Mouse (Mus musculus): ENCODE data around the gene Tprkb. TPM values are rescaled to one million over a fixed set of nuclear protein-coding genes. Genes with fewer than 3 reads are reported as not detected.

The Tprkb gene
- 112 TPM for polyA plus RNA-seq (2014; fragmentation: Illumina TruSeq; extraction: RNeasy Lipid Tissue Mini Kit (QIAGEN cat#74804))

DNA sequence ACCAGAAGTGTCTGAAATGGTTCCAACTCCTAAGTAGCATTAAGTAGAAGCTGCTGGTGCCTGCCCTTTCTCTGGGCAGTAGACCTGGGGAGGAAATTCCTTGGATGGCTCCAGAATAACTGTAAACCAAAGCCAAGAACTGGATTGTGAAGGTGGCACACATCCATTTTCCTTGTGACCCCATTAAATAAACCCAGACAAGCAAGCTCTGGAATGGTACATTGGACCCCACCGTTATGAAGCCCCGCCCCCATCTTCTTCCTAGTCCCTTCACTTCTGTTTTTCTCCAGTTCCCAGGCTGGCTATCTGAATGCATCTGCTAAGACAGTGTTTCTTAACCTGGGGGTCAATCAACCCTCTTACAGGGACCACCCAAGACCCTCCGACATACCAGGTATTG, at the start of gene Tprkb:
TSS of gene Tprkb (plus strand) at position 279 of the 400 bp plus-strand sequence.

DNA sequence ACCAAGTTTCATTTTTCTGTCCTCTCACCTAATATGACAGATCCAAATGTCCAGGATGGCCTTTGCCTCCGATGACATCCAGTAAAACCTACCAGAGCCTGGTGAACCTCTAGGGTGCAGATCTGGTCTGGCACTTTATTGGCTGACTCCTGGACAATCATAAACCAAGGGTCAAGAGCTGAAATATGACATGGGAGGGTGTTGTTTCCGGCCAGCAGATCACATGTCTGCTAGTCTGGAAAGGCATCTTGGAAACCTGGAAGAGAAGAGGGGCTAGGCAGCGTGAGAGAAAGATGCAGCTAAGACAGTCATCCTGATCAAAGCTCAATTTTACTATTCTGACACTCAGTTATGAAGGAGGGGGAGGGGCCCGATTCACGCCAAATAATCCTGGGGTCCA, 42.7 kb upstream of the Tprkb start, which contains the start of gene Nat8f2:
TSS of gene Nat8f2 (minus strand) at position 153 of the 400 bp plus-strand sequence.

GRCm38 (mm10) chr6:85904642-85905061, 7.0 kb upstream of the Tprkb start, which contains the start of gene Nat8f4:
Gene Nat8f4, minus strand, starts transcription at chr6:85904884.

GRCm38 (mm10) chr6:85915539-85916513, 4.2 kb downstream of the Tprkb start, which contains the start of gene Nat8f1:
Gene Nat8f1, minus strand, starts transcription at chr6:85915687.

GRCm38 (mm10) chr6:85961101-85962091, 49.7 kb downstream of the Tprkb start, which contains the start of gene Dusp11:
Gene Dusp11, minus strand, starts transcription at chr6:85961667.

Other genes starting within 250 kb of the Tprkb start
- gene Nat8f7, start 198.7 kb upstream of the Tprkb start, polyA plus RNA-seq (2014; fragmentation: Illumina TruSeq; extraction: RNeasy Lipid Tissue Mini Kit (QIAGEN cat#74804)) = not detected
- gene Nat8f3, start 146.1 kb upstream of the Tprkb start, polyA plus RNA-seq (2014; fragmentation: Illumina TruSeq; extraction: RNeasy Lipid Tissue Mini Kit (QIAGEN cat#74804)) = 6.4 TPM
- gene Nat8f6, start 90.9 kb upstream of the Tprkb start, polyA plus RNA-seq (2014; fragmentation: Illumina TruSeq; extraction: RNeasy Lipid Tissue Mini Kit (QIAGEN cat#74804)) = not detected
- gene Nat8f5, start 90.9 kb upstream of the Tprkb start, polyA plus RNA-seq (2014; fragmentation: Illumina TruSeq; extraction: RNeasy Lipid Tissue Mini Kit (QIAGEN cat#74804)) = 0.51 TPM
- not detected for gene Nat8, start 79.8 kb upstream of the Tprkb start, polyA plus RNA-seq (2014; fragmentation: Illumina TruSeq; extraction: RNeasy Lipid Tissue Mini Kit (QIAGEN cat#74804))
- gene Nat8f2, start 42.7 kb upstream of the Tprkb start, polyA plus RNA-seq (2014; fragmentation: Illumina TruSeq; extraction: RNeasy Lipid Tissue Mini Kit (QIAGEN cat#74804)) = 0.83 TPM
- gene Nat8f4, start 7.0 kb upstream of the Tprkb start, polyA plus RNA-seq (2014; fragmentation: Illumina TruSeq; extraction: RNeasy Lipid Tissue Mini Kit (QIAGEN cat#74804)) = 11.3 TPM
- gene Nat8f1, start 3.8 kb downstream of the Tprkb start, polyA plus RNA-seq (2014; fragmentation: Illumina TruSeq; extraction: RNeasy Lipid Tissue Mini Kit (QIAGEN cat#74804)) = 0.51 TPM
- gene Dusp11, start 49.8 kb downstream of the Tprkb start, polyA plus RNA-seq (2014; fragmentation: Illumina TruSeq; extraction: RNeasy Lipid Tissue Mini Kit (QIAGEN cat#74804)) = 172 TPM
- 1.4 TPM for gene Figla, start 104.3 kb downstream of the Tprkb start, polyA plus RNA-seq (2014; fragmentation: Illumina TruSeq; extraction: RNeasy Lipid Tissue Mini Kit (QIAGEN cat#74804))
- 0.26 TPM for gene Add2, start 116.8 kb downstream of the Tprkb start, polyA plus RNA-seq (2014; fragmentation: Illumina TruSeq; extraction: RNeasy Lipid Tissue Mini Kit (QIAGEN cat#74804))

Data from ovary, adult 10 weeks (tissue).